Mouse (Mus musculus): Measurements from ENCODE around the gene Zfp346.
A peak's percentile ranks its signal among the peaks of the same experiment; 100 is the strongest.

Gene Zfp346

DNA sequence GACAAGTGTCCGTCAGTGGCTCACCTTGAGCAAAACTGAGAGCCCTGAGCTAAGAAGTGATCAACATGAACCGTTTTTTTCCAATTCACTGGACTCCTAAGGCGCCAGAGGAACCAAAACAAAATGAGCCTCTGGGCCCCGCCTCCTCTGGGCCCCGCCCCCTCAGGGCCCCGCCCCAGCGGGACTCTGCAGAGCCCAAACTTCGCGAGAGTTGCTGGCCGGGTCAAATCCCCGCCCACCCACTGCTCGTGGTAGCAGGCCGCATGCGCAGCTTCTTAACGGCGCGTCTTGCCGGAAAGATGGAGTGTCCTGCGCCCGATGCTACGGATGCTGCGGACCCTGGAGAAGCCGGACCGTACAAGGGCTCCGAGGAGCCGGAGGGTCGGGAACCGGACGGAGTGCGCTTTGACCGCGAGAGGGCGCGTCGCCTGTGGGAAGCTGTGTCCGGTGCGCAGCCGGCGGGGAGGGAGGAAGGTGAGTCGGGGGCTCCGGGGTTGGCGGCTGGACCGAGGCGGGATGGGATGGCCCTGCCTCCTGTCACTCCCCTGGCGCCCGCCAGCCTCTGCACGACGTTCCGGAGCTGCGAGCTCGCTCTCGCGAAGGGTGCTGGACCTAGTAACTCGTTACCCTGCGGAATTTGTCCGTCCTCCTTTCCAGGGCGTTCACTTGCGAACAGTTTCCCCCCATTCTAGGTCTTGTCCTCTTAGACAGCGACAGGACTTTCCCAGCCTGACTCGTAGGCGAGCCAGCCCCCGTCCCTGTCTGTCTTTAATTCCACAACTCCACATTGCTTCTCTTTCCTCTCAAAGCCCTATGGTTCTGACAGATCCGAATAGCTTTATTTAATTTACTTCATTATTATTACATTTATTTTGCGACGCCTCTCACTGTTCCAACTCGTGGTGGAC is at the start of gene Zfp346:
Gene Zfp346 (plus strand): TSS at position 267 of the 908 bp plus-strand sequence.
- DNase-seq: peak; percentile 98

DNA sequence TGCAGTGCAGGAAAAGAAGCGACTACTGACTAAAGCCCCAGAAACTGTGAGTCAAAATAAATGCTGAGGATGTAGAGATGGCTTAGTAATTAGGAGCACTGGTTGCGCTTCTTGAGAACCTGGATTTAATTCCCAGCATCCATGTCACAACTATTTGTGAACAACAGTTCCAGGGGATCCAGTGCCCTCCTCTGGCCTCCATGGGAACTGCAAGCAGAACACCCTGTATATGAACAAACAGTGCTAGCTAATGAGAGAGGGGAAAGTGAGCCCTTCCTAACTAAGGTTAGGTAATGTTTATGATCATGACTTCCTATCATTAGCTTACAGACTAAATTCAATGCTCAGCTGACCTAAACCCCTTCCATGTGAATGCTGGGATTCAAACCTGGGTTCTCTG is 47.1 kb upstream of the Zfp346 start:
- peak; percentile 23 to 64 for DNase-seq

DNA sequence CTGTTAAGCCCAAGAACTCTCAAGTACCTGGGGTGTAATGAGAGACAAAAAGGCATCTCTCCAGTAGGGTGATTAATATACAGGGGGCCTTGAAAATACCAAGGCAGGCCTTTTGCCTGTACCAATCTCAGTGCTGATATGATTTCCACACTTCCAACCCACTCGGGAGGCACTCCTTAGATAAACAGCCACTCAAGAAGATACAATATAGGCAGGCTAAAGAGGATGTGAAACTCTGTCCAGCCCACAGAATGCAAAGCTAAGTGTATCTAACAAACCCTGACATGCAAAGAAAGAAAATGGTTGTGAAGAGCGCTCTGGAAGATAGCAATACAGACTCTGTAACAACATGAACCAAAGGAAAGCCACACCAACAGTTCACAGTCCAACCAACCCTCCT is 41.8 kb upstream of the Zfp346 start:
- no peak for DNase-seq

- DNase-seq: no peak
These were observed 35.4 kb upstream of the Zfp346 start for GRCm38 (mm10) chr13:55069719-55070118.

DNA sequence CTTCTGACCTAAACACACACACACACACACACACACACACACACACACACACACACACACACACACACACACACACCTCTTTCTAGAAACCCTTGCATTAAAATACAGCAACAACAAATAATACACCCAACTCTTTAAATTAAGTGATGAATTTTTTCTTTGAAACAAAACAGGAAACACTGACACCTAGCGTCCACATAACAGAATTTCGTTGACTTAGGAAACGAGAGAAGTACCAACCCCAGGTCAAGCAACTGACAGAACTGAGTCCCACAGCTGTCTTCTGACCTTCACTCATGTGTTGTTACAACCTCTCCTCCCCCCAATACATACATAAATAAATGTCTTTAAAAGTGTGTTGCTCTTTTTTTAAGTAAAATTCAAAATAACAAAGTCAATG is 33.8 kb upstream of the Zfp346 start:
- peak; percentile 28 to 57 for DNase-seq

- DNase-seq: no peak
These were observed 29.5 kb upstream of the Zfp346 start for GRCm38 (mm10) chr13:55075597-55075996.

GRCm38 (mm10) chr13:55092588-55092987 is 12.5 kb upstream of the Zfp346 start:
- DNase-seq: no peak

GRCm38 (mm10) chr13:55097841-55098240 is 7.3 kb upstream of the Zfp346 start:
- peak; percentile 26 to 42 for DNase-seq

DNA sequence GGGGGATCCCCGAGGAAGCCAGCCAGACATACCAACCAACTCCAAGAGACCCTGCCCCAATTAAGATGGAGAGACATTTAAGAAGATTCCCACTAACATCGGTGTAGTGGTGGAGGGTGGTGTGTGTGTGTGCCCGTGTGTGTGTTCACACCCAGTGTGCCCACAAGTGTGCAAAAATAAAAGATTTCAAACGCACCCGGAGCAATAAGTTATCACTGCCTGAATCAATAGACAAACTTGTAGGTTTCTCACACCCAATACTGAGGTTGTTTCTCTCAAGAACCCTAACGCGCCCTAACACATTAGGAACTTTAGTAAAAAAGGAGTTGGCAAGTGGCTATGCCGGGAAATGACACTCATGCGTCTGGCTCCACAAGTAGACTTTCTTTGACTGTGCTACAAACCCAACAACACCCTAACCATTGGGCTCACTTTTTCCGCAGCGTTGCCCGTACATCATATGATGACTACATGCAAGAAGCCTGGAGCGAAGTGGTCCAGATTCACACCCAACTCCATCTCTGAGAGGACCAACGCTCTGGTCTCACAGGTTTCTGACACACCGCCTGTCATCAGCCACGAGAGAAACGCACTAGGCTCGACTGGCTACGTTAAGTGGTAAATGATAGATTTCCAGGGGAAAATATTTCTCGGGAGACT is 5.9 kb upstream of the Zfp346 start:
- DNase-seq: peak in 1 of 2 experiments; percentile 37

GRCm38 (mm10) chr13:55099726-55100478 is 5.2 kb upstream of the Zfp346 start, which contains the start of gene Uimc1:
Uimc1 (minus strand) TSS chr13:55100300.
- DNase-seq: peak; percentile 87 to 88

GRCm38 (mm10) chr13:55101627-55102026 is 3.5 kb upstream of the Zfp346 start:
- no peak for DNase-seq

- DNase-seq: no peak
These were observed 2.7 kb upstream of the Zfp346 start for GRCm38 (mm10) chr13:55102366-55102765.

DNA sequence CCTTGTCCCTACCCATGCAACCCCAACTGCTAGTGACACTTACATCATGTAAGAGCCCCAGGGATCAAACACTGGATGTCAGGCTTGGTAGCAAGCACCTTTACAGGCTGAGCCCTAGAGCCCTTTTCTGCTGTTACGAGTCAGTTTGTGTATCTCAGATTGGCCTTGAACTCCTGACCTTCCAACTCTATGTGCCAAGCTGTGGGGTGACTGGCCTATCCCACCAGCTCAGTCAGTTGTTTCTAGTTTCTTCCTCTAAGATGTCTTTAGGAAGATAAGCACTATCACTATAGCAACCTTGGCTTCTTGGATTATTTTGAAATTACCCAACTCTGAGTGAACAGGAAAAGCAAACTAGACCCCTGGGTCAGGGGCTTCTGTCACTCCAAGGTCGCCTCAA is 1.8 kb upstream of the Zfp346 start:
- DNase-seq: no peak

DNA sequence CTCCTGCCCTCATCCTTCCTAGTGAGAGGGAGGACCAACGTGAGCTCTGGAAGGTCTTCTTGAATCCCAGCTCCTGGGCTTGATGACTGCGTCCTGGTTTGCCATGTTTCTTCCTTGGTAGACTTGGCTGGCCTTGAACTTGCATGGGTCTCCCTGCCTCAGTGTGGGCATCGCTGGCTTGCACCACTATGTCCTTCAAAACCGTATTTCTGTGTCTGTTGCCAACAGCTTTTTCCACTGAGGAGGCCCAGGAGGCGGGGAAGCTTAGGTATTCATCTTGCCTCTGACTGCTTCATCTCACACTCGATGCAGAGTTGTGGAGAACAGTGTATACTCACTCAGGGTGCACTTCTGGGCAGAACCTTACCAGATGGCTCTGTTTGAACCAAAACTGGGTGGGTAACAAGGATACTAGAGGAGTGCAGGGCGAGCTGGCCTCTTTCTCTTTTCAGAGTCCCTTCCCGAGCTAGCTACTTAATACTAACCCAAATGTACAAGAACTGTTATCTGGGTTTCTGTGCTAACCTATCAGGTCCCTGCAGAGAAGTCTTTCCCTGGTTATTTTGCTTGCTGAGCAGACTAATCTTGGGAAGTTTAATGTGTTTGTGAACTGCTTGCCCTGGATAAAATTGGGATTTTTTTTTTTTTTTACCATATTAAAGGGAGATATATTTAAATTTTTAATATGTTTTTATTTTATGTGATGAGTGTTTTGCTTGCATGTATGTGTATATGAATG is 1.0 kb downstream of the Zfp346 start:
- DNase-seq: peak; percentile 22 to 31

DNA sequence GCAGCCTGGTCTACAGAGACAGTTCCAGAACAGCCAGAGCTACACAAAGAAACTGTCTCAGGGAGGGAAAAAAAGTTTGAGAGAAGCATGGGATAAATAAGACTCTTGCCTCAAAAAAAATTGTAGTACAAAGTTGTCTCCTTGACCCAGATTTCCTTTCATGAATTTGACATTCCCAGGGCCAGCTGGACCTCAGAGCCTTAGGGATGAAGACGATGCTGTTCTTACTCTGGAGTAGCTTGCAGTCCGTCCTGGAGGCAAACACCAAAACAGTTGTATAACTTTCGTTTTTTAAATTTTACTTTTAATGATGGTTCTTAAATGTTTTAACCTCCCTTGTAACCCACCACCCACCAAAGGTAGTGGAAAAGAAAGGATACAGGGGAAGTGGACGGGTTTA is 2.0 kb downstream of the Zfp346 start:
- no peak for DNase-seq

- DNase-seq: no peak
These were observed 2.6 kb downstream of the Zfp346 start for GRCm38 (mm10) chr13:55107694-55108093.

DNA sequence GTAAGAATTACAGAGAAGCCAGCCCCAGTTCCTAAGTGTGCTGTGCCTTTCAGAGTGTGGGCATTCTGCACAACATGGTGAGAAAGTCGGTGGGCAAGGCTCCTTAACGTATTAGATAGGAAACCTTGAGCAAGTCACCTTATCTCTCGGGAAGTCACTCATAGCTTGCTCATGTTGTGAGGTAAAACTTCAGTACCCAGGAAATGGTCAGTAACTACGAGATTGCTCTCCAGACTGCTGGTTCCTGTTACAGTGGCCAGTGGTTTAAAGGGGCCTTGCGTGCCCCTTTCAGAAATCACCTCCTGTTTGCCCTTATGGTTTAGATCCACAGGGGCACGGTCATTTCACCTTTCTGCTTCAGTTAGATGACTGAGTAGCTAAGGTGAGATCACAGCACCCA is 9.3 kb downstream of the Zfp346 start:
- no peak for DNase-seq

DNA sequence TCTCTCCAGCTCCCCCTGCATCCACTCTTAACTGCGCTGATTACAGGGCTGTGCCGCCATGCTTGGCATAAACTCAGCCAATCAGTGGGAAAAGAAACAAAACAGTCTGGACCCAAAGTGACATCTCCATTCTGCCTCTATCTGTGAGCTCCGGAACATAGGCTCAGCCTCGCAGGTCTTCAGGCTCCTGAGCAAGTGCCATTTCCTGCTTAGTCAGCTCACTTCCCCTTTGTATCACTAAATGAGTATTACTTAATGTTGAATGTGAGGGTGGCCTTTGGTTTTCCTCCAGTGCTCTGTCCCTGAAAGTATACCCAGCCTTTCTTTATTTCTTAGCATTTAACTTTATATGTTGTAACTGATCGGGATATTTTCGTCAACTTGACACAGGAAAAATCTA is 19.8 kb downstream of the Zfp346 start:
- DNase-seq: no peak

DNA sequence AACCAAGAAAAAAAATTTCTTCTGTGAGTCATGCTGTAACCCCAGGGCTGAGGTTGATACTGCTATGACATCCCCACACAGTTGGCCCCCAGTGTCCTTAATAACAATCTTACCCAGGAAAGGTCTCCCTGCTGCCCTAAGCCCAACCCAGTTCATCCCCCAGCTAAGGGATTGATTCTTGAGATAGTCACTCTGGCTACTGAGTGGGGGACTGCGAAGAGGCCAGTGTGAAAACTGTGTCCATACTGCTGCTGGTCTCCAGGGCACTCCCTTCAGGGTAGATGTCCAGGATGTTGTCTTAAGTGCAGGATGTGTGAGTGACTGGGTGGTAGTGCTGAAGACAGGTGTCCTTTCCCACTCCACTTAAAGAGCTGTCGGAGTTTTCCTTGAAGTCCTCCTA is 28.3 kb downstream of the Zfp346 start, which contains the start of gene Gm17617:
Gene Gm17617 (minus strand): TSS at position 101 of the 400 bp plus-strand sequence.
- no peak for DNase-seq

GRCm38 (mm10) chr13:55135382-55135781 is 30.3 kb downstream of the Zfp346 start:
- DNase-seq: peak; percentile 35 to 48

DNA sequence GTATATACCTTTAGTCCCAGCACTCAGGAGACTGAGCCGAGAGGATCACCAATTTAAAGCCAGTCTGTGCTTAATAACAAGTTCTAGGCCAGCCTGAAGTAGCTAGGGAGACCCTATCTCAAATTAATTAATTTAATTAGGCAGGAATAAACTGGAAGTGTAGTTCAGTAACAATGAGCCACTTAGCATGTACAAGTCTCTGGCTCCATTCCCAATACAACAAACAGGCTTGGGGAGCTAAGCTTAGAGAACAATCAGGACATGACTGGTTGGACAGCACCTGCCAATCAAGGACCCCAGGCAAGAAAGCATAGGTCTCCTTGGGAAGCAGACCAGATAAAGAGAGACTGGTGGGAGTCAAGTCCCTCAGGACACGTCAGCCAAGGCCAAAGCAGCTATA is 35.2 kb downstream of the Zfp346 start:
- no peak for DNase-seq

Measured in cerebellum, postnatal 14 days (tissue).